Mouse (Mus musculus): ENCODE data around the gene Cyb5d1. TPM values are rescaled to one million over a fixed set of nuclear protein-coding genes. Genes with fewer than 3 reads are reported as not detected.

The Cyb5d1 gene
- polyA plus RNA-seq, 1 experiment from 2014 or later = 48.0 TPM

DNA sequence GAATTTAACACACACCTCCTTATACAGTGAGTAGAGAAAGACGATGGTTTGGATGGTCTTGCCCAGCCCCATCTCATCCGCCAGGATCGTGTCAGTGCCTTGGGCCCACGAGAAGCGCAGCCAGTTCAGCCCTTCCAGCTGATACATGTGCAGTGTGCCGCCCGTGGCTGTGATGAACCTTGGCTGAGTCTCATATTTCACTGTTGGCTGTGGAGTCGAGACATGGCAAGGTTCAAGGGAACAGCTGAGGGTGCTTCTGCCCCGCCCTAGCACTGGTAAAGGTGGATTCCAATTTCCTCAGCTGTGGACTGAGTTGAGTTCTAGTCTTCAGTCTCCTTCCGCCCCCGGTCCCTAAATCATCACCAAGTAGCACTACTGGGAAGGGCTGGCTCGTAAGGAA, 37.7 kb downstream of the Cyb5d1 start:
- Histone ChIP-seq H3K4me3 (no peak overlapping the region), H3K4me2 (replicated peaks) (no peak overlapping the region), H3K4me1 (0 out of 2 replicates have a peak, but pooled peaks cover 2% of the 10 kb centered on the region), H3K9me3 (replicated peaks) (no peaks in the 10 kb centered on the region), H3K9ac (no peak overlapping the region), H3K27me3 (no peaks in the 10 kb centered on the region), H3K36me3 (peaks cover 96% of the 10 kb centered on the region), H3K27ac (no peak overlapping the region)
- no peak for ATAC-seq (ENCODE audit: low FRiP score)
- 91% methylated on average over 12 of the region's 12 CpGs for WGBS

- Histone ChIP-seq H3K9me3 (replicated peaks) (no peaks in the 10 kb centered on the region), H3K9ac (no peak overlapping the region), H3K27ac (no peak overlapping the region), H3K27me3 (no peaks in the 10 kb centered on the region), H3K4me1 (no peaks in the 10 kb centered on the region), H3K4me3 (no peak overlapping the region), H3K36me3 (peaks cover 99% of the 10 kb centered on the region), H3K4me2 (replicated peaks) (no peak overlapping the region)
- ATAC-seq (ENCODE audit: low FRiP score) = no peak
- WGBS = 86% methylated on average over 5 of the region's 5 CpGs
Observed at GRCm38 (mm10) chr11:69356544-69356943, 38.9 kb downstream of the Cyb5d1 start.

- H3K9ac ChIP-seq = no peak overlapping the region
- no peaks in the 10 kb centered on the region for H3K9me3 ChIP-seq (replicated peaks)
- H3K4me2 ChIP-seq (replicated peaks) = no peak overlapping the region
- peaks cover 87% of the 10 kb centered on the region for H3K36me3 ChIP-seq
- no peak overlapping the region for H3K27ac ChIP-seq
- H3K27me3 ChIP-seq = no peaks in the 10 kb centered on the region
- no peak for ATAC-seq (ENCODE audit: low FRiP score)
- peaks cover 2% of the 10 kb centered on the region for H3K4me1 ChIP-seq
- WGBS = 89% methylated on average over 23 of the region's 26 CpGs
- H3K4me3 ChIP-seq = no peak overlapping the region
Observed at GRCm38 (mm10) chr11:69346441-69346840, 49.0 kb downstream of the Cyb5d1 start.

Other genes starting within 250 kb of the Cyb5d1 start
- 0.12 TPM in 2 replicates for gene Alox12b, start 238.6 kb downstream of the Cyb5d1 start, polyA plus RNA-seq (2016; fragmentation: Nextera tagmentation; extraction: Ambion mirVana)
- 0.06 and 0.07 TPM in 2 replicates for gene Alox8, start 197.8 kb downstream of the Cyb5d1 start, polyA plus RNA-seq (2016; fragmentation: Nextera tagmentation; extraction: Ambion mirVana)
- gene Gucy2e, start 158.6 kb downstream of the Cyb5d1 start, polyA plus RNA-seq (2016; fragmentation: Nextera tagmentation; extraction: Ambion mirVana) = 0.04 and 0.13 TPM in 2 replicates
- 30.2 and 37.0 TPM in 2 replicates for gene Cntrob, start 71.9 kb downstream of the Cyb5d1 start, polyA plus RNA-seq (2016; fragmentation: Nextera tagmentation; extraction: Ambion mirVana)
- 165 and 191 TPM in 2 replicates for gene Trappc1, start 71.7 kb downstream of the Cyb5d1 start, polyA plus RNA-seq (2016; fragmentation: Nextera tagmentation; extraction: Ambion mirVana)
- gene Kcnab3, start 69.4 kb downstream of the Cyb5d1 start, polyA plus RNA-seq (2016; fragmentation: Nextera tagmentation; extraction: Ambion mirVana) = 5.0 and 5.4 TPM in 2 replicates
- 49.0 and 54.6 TPM in 2 replicates for gene Rnf227, start 55.2 kb downstream of the Cyb5d1 start, polyA plus RNA-seq (2016; fragmentation: Nextera tagmentation; extraction: Ambion mirVana)
- gene Chd3, start 26.2 kb downstream of the Cyb5d1 start, polyA plus RNA-seq (2016; fragmentation: Nextera tagmentation; extraction: Ambion mirVana) = 93.4 and 97.6 TPM in 2 replicates
- gene Naa38, start 144 bp downstream of the Cyb5d1 start, polyA plus RNA-seq (2016; fragmentation: Nextera tagmentation; extraction: Ambion mirVana) = 94.0 and 103 TPM in 2 replicates
- gene Tmem88, start 2.6 kb upstream of the Cyb5d1 start, polyA plus RNA-seq (2016; fragmentation: Nextera tagmentation; extraction: Ambion mirVana) = 13.2 and 14.8 TPM in 2 replicates
- 51.4 and 51.6 TPM in 2 replicates for gene Kdm6b, start 18.0 kb upstream of the Cyb5d1 start, polyA plus RNA-seq (2016; fragmentation: Nextera tagmentation; extraction: Ambion mirVana)
- 1.4 and 2.5 TPM in 2 replicates for gene Dnah2, start 153.5 kb upstream of the Cyb5d1 start, polyA plus RNA-seq (2016; fragmentation: Nextera tagmentation; extraction: Ambion mirVana)
- gene Efnb3, start 164.6 kb upstream of the Cyb5d1 start, polyA plus RNA-seq (2016; fragmentation: Nextera tagmentation; extraction: Ambion mirVana) = 95.7 and 106 TPM in 2 replicates
- 29.7 and 29.9 TPM in 2 replicates for gene Wrap53, start 184.6 kb upstream of the Cyb5d1 start, polyA plus RNA-seq (2016; fragmentation: Nextera tagmentation; extraction: Ambion mirVana)
- 105 and 109 TPM in 2 replicates for gene Trp53, start 184.7 kb upstream of the Cyb5d1 start, polyA plus RNA-seq (2016; fragmentation: Nextera tagmentation; extraction: Ambion mirVana)
- 12.1 and 18.5 TPM in 2 replicates for gene Atp1b2, start 210.3 kb upstream of the Cyb5d1 start, polyA plus RNA-seq (2016; fragmentation: Nextera tagmentation; extraction: Ambion mirVana)
- gene Shbg, start 222.3 kb upstream of the Cyb5d1 start, polyA plus RNA-seq (2016; fragmentation: Nextera tagmentation; extraction: Ambion mirVana) = not detected in 2 replicates
- 24.4 and 26.6 TPM in 2 replicates for gene Sat2, start 226.4 kb upstream of the Cyb5d1 start, polyA plus RNA-seq (2016; fragmentation: Nextera tagmentation; extraction: Ambion mirVana)
- 62.7 and 62.8 TPM in 2 replicates for gene Fxr2, start 237.4 kb upstream of the Cyb5d1 start, polyA plus RNA-seq (2016; fragmentation: Nextera tagmentation; extraction: Ambion mirVana)

Measured in hindbrain, embryonic 12.5 days (tissue).